Mouse (Mus musculus): ENCODE data around the gene Ryr1.

- TF ChIP-seq CTCF (IDR thresholded peaks at IDR 0.05; ENCODE audit: low read depth, low read length) (no peak), POLR2A (IDR thresholded peaks at IDR 0.05; ENCODE audit: borderline replicate concordance, low read depth, low read length) (no peak)
Measured at GRCm38 (mm10) chr7:28953476-28954376, 171.3 kb downstream of the Ryr1 start.

Measured in bone marrow macrophage, adult 2 months (primary cell).